Mouse (Mus musculus): ENCODE data around the gene Ranbp3. TPM values are rescaled to one million over a fixed set of nuclear protein-coding genes. Genes with fewer than 3 reads are reported as not detected.

Ranbp3 gene
- polyA plus RNA-seq, 1 experiment from 2014 or later, result 40.8 TPM

- H3K9ac ChIP-seq, result no peak overlapping the region
- no peak overlapping the region for H3K4me3 ChIP-seq (replicated peaks)
- H3K27ac ChIP-seq (replicated peaks), result no peak overlapping the region
- H3K4me1 ChIP-seq (replicated peaks), result peaks cover 13% of the 10 kb centered on the region
- H3K27me3 ChIP-seq, result peaks cover 51% of the 10 kb centered on the region
- ATAC-seq (ENCODE audit: insufficient read depth), result no peak
- H3K4me2 ChIP-seq, result peak overlapping the region; percentile 21
- H3K9me3 ChIP-seq (replicated peaks), result no peaks in the 10 kb centered on the region
- peaks cover 6% of the 10 kb centered on the region for H3K36me3 ChIP-seq (replicated peaks)
- WGBS (ENCODE audit: insufficient replicate concordance), result 12% methylated on average over 12 of the region's 12 CpGs
Observed at GRCm38 (mm10) chr17:56727659-56728058, 54.6 kb downstream of the Ranbp3 start.

GRCm38 (mm10) chr17:56728117-56728516 lies 55.0 kb downstream of the Ranbp3 start:
- WGBS (ENCODE audit: insufficient replicate concordance), result 22% methylated on average over 12 of the region's 12 CpGs
- H3K27me3 ChIP-seq, result peaks cover 53% of the 10 kb centered on the region
- H3K4me1 ChIP-seq (replicated peaks), result peaks cover 13% of the 10 kb centered on the region
- H3K4me2 ChIP-seq, result peak overlapping the region; percentile 21
- no peak for ATAC-seq (ENCODE audit: insufficient read depth)
- H3K36me3 ChIP-seq (replicated peaks), result 0 out of 2 replicates have a peak, but pooled peaks cover 1% of the 10 kb centered on the region
- no peak overlapping the region for H3K9ac ChIP-seq
- no peak overlapping the region for H3K4me3 ChIP-seq (replicated peaks)
- H3K27ac ChIP-seq (replicated peaks), result no peak overlapping the region
- no peaks in the 10 kb centered on the region for H3K9me3 ChIP-seq (replicated peaks)

DNA sequence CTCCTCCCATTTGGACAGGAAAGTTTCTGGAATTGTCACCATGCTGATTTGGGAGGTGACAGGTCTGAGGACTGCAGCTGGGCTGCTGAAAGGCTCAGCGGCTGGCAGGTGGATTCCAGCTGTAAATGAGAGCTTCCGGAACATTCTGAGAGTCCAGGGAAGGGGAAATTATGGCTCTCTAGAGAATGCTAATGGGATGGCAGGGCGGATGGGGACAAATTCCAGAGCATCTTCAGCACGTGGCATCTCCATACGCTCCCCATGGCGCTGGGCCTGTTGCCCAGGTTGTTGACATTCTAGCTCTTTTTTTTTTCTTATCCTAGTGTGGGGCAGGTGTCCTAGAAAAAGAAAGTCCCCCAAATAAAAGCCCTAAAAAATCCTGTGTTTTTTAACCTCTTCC lies 56.1 kb downstream of the Ranbp3 start:
- no peaks in the 10 kb centered on the region for H3K9me3 ChIP-seq (replicated peaks)
- no peak overlapping the region for H3K9ac ChIP-seq
- H3K4me3 ChIP-seq (replicated peaks), result no peak overlapping the region
- peaks cover 63% of the 10 kb centered on the region for H3K27me3 ChIP-seq
- no peak overlapping the region for H3K27ac ChIP-seq (replicated peaks)
- H3K36me3 ChIP-seq (replicated peaks), result no peaks in the 10 kb centered on the region
- H3K4me1 ChIP-seq (replicated peaks), result peaks cover 13% of the 10 kb centered on the region
- WGBS (ENCODE audit: insufficient replicate concordance), result 60% methylated on average over 6 of the region's 6 CpGs
- no peak for ATAC-seq (ENCODE audit: insufficient read depth)
- no peak overlapping the region for H3K4me2 ChIP-seq

- Histone ChIP-seq H3K27ac (replicated peaks) (no peak overlapping the region), H3K9me3 (replicated peaks) (no peaks in the 10 kb centered on the region), H3K27me3 (peaks cover 68% of the 10 kb centered on the region), H3K36me3 (replicated peaks) (no peaks in the 10 kb centered on the region), H3K9ac (no peak overlapping the region), H3K4me1 (replicated peaks) (peaks cover 13% of the 10 kb centered on the region), H3K4me2 (no peak overlapping the region), H3K4me3 (replicated peaks) (no peak overlapping the region)
- ATAC-seq (ENCODE audit: insufficient read depth), result no peak
- WGBS (ENCODE audit: insufficient replicate concordance), result 73% methylated on average over 2 of the region's 2 CpGs
Observed at GRCm38 (mm10) chr17:56729656-56730055, 56.6 kb downstream of the Ranbp3 start.

GRCm38 (mm10) chr17:56736534-56736933 lies 63.4 kb downstream of the Ranbp3 start:
- Histone ChIP-seq H3K4me2 (no peak overlapping the region), H3K9ac (no peak overlapping the region), H3K36me3 (replicated peaks) (no peaks in the 10 kb centered on the region), H3K4me1 (replicated peaks) (no peaks in the 10 kb centered on the region), H3K27ac (replicated peaks) (no peak overlapping the region), H3K9me3 (replicated peaks) (no peaks in the 10 kb centered on the region), H3K27me3 (peaks cover 58% of the 10 kb centered on the region), H3K4me3 (replicated peaks) (no peak overlapping the region)
- WGBS (ENCODE audit: insufficient replicate concordance), result 32% methylated on average over 8 of the region's 8 CpGs
- no peak for ATAC-seq (ENCODE audit: insufficient read depth)

GRCm38 (mm10) chr17:56738221-56738620 lies 65.1 kb downstream of the Ranbp3 start:
- WGBS (ENCODE audit: insufficient replicate concordance), result 68% methylated on average over 10 of the region's 10 CpGs
- Histone ChIP-seq H3K4me3 (replicated peaks) (no peak overlapping the region), H3K27ac (replicated peaks) (no peak overlapping the region), H3K36me3 (replicated peaks) (no peaks in the 10 kb centered on the region), H3K4me1 (replicated peaks) (no peaks in the 10 kb centered on the region), H3K9me3 (replicated peaks) (no peaks in the 10 kb centered on the region), H3K4me2 (no peak overlapping the region), H3K27me3 (peaks cover 45% of the 10 kb centered on the region), H3K9ac (no peak overlapping the region)
- no peak for ATAC-seq (ENCODE audit: insufficient read depth)

GRCm38 (mm10) chr17:56740118-56740787 lies 67.2 kb downstream of the Ranbp3 start:
- no peak for ATAC-seq (ENCODE audit: insufficient read depth)
- H3K4me2 ChIP-seq, result no peak overlapping the region
- no peak overlapping the region for H3K27ac ChIP-seq (replicated peaks)
- no peaks in the 10 kb centered on the region for H3K9me3 ChIP-seq (replicated peaks)
- no peak overlapping the region for H3K4me3 ChIP-seq (replicated peaks)
- peaks cover 28% of the 10 kb centered on the region for H3K27me3 ChIP-seq
- no peak overlapping the region for H3K9ac ChIP-seq
- no peaks in the 10 kb centered on the region for H3K4me1 ChIP-seq (replicated peaks)
- WGBS (ENCODE audit: insufficient replicate concordance), result 65% methylated on average over 17 of the region's 17 CpGs
- no peaks in the 10 kb centered on the region for H3K36me3 ChIP-seq (replicated peaks)

- Histone ChIP-seq H3K4me2 (no peak overlapping the region), H3K9me3 (replicated peaks) (no peaks in the 10 kb centered on the region), H3K27ac (replicated peaks) (no peak overlapping the region), H3K4me3 (replicated peaks) (no peak overlapping the region), H3K4me1 (replicated peaks) (no peaks in the 10 kb centered on the region), H3K27me3 (peaks cover 25% of the 10 kb centered on the region), H3K36me3 (replicated peaks) (no peaks in the 10 kb centered on the region), H3K9ac (no peak overlapping the region)
- 73% methylated on average over 17 of the region's 17 CpGs for WGBS (ENCODE audit: insufficient replicate concordance)
- ATAC-seq (ENCODE audit: insufficient read depth), result no peak
Observed at GRCm38 (mm10) chr17:56740788-56741160, 67.7 kb downstream of the Ranbp3 start.

DNA sequence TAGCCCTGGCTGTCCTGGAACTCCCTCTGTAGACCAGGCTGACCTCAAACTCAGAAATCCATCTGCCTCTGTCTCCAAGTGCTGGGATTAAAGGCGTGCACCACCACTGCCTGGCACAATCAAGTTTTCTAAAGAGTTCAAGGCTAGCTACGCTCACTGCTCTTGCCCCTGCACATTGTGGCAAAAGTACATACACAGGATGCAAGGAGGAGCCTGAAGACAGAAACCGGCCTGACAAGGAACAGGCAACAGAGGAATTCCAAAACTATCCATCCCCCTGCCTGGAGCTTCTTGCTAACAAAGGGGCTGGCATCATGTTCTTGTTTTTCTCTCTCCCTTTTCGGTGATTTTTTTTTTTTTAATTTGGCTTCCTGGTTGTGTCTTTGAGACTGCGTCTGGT lies 71.1 kb downstream of the Ranbp3 start:
- Histone ChIP-seq H3K4me1 (replicated peaks) (no peaks in the 10 kb centered on the region), H3K27ac (replicated peaks) (no peak overlapping the region), H3K36me3 (replicated peaks) (no peaks in the 10 kb centered on the region), H3K9me3 (replicated peaks) (no peaks in the 10 kb centered on the region), H3K4me2 (no peak overlapping the region), H3K27me3 (peaks cover 28% of the 10 kb centered on the region), H3K4me3 (replicated peaks) (no peak overlapping the region), H3K9ac (no peak overlapping the region)
- ATAC-seq (ENCODE audit: insufficient read depth), result no peak
- 46% methylated on average over 5 of the region's 5 CpGs for WGBS (ENCODE audit: insufficient replicate concordance)

DNA sequence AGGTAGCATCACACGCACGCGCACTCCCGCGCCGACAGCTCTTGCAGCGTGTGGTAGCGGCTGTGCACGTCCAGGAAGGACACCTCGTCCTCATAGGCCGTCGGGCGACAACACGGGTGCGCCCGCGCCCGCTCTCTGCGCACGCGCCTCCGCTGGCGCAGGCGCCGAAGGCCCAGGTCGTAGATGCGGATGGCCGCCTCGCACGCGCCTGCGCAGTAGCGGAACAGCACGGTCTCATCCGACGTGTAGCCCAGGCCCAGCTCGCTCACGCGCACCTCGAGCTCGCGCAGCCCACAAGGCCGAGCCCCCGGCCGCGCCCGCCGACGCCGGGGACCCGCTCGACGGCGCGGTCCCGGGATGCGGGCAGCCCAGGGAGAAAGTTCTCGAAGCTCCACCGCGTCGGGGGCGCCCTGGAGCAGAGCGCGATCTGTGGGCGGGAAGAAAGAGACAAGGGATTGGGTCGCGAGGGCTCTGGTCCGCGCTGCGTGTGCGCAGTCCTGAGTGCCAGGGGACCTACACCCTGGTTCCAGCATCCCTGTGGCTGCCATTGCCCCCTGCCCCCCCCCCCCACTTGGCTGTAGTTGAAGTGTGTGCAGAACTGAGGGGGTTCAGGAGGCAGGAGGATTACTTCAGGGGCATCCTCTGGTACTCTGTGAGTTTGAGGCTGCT lies 78.4 kb downstream of the Ranbp3 start:
- Histone ChIP-seq H3K36me3 (replicated peaks) (no peaks in the 10 kb centered on the region), H3K4me2 (peak overlapping the region; percentile 64), H3K4me1 (replicated peaks) (peaks cover 20% of the 10 kb centered on the region), H3K9ac (no peak overlapping the region), H3K4me3 (replicated peaks) (peak overlapping the region; percentile 39), H3K27ac (replicated peaks) (no peak overlapping the region), H3K27me3 (peaks cover 94% of the 10 kb centered on the region), H3K9me3 (replicated peaks) (no peaks in the 10 kb centered on the region)
- peak; percentile 57 for ATAC-seq (ENCODE audit: insufficient read depth)
- WGBS (ENCODE audit: insufficient replicate concordance), result 24% methylated on average over 71 of the region's 71 CpGs

GRCm38 (mm10) chr17:56753452-56753851 lies 80.4 kb downstream of the Ranbp3 start:
- H3K4me1 ChIP-seq (replicated peaks), result peaks cover 39% of the 10 kb centered on the region
- H3K4me2 ChIP-seq, result no peak overlapping the region
- 42% methylated on average over 15 of the region's 15 CpGs for WGBS (ENCODE audit: insufficient replicate concordance)
- no peak overlapping the region for H3K9ac ChIP-seq
- peaks cover 90% of the 10 kb centered on the region for H3K27me3 ChIP-seq
- no peak overlapping the region for H3K27ac ChIP-seq (replicated peaks)
- H3K36me3 ChIP-seq (replicated peaks), result no peaks in the 10 kb centered on the region
- H3K9me3 ChIP-seq (replicated peaks), result no peaks in the 10 kb centered on the region
- no peak for ATAC-seq (ENCODE audit: insufficient read depth)
- H3K4me3 ChIP-seq (replicated peaks), result no peak overlapping the region

Data from liver, embryonic 15.5 days (tissue).